Mouse (Mus musculus) CH12.LX (cell line): ENCODE data around the gene Elovl5.

Experiments used
- CTCF ChIP-seq, 2 experiments: IDR thresholded peaks in 1 of 2; conservative IDR thresholded peaks in 1 of 2; 2 replicates each; pipeline ENCODE4 v1.5.1; 2011 to 2012; ENCODE audit warnings: low read depth in 2 of 2, low read length in 2 of 2, improper control_type of control experiment in 1 of 2, inconsistent platforms in 1 of 2, mild to moderate bottlenecking in 1 of 2, moderate library complexity in 1 of 2
- EP300 ChIP-seq: IDR thresholded peaks from 2 replicates; pipeline ENCODE4 v1.6.1; 2011; ENCODE audit warnings: low read length, improper control_type of control experiment
- IRF4 ChIP-seq: IDR thresholded peaks from 2 replicates; pipeline ENCODE4 v1.6.1; 2014; ENCODE audit warnings: low read depth, mild to moderate bottlenecking, inconsistent platforms, low read length, improper control_type of control experiment
- KAT2A ChIP-seq: IDR thresholded peaks from 2 replicates; pipeline ENCODE4 v1.6.1; 2012; ENCODE audit warnings: low read length, improper control_type of control experiment, inconsistent platforms; ENCODE audit not compliant: insufficient replicate concordance
- MAX ChIP-seq: IDR thresholded peaks from 2 replicates; pipeline ENCODE4 v1.6.1; 2011; ENCODE audit warnings: low read length, improper control_type of control experiment
- MEF2A ChIP-seq: IDR thresholded peaks from 2 replicates; pipeline ENCODE4 v1.6.1; 2014; ENCODE audit warnings: low read depth, mild to moderate bottlenecking, inconsistent platforms, low read length, improper control_type of control experiment, borderline replicate concordance
- POLR2A ChIP-seq: IDR thresholded peaks from 2 replicates; pipeline ENCODE4 v1.6.1; 2011; ENCODE audit warnings: low read depth, mild to moderate bottlenecking, improper control_type of control experiment, low read length
- USF1 ChIP-seq: IDR thresholded peaks from 2 replicates; pipeline ENCODE4 v1.6.1; 2014; ENCODE audit warnings: low read depth, mild to moderate bottlenecking, inconsistent platforms, low read length, improper control_type of control experiment
- USF2 ChIP-seq: conservative IDR thresholded peaks from 2 replicates; pipeline ENCODE4 v1.6.1; 2011; ENCODE audit warnings: low read depth, low read length, improper control_type of control experiment

GRCm38 (mm10) chr9:77991650-77992049, 74.5 kb downstream of the Elovl5 start:
- TF ChIP-seq POLR2A: no peak
- TF ChIP-seq USF2: no peak
- TF ChIP-seq MAX: no peak
- no peak for TF ChIP-seq CTCF (conservative IDR thresholded peaks at IDR 0.05 in 1 of 2, IDR thresholded peaks at IDR 0.05 in 1 of 2; ENCODE audit: low read depth in 2 of 2, low read length in 2 of 2)
- no peak for TF ChIP-seq IRF4
- TF ChIP-seq EP300: no peak
- TF ChIP-seq KAT2A: no peak
- TF ChIP-seq USF1: no peak
- TF ChIP-seq MEF2A: no peak
